Mouse (Mus musculus) CD4-positive, CD25-positive, alpha-beta regulatory T cell, adult 2 months (primary cell): ENCODE measurements around the gene Hipk2.
A peak's percentile ranks its signal among the peaks of the same experiment; 100 is the strongest.

Experiments used
- DNase-seq: peaks from one replicate; pipeline ENCODE4 v3.0.0-alpha.2; 2012; ENCODE audit warnings: low read depth, low spot score

Gene Hipk2

DNA sequence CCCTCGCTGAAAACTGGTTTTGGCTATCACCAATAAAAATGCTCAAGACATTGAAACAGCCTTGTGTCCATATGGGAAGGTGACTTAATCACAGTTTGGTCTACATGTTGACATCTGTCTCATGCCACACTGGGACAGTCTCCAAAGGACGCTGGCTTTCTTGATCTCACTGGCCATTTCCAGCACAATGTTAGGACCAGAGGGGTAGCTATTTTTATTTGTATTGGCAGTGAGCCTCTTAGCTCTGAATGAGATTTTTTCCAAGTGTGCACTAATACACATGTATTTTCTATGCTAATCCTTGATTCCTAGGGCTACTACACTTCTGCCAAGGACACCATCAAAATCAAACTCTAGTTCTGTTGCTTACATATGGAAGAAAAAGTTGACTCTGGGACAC is 120.8 kb downstream of the Hipk2 start:
- no peak for DNase-seq

DNA sequence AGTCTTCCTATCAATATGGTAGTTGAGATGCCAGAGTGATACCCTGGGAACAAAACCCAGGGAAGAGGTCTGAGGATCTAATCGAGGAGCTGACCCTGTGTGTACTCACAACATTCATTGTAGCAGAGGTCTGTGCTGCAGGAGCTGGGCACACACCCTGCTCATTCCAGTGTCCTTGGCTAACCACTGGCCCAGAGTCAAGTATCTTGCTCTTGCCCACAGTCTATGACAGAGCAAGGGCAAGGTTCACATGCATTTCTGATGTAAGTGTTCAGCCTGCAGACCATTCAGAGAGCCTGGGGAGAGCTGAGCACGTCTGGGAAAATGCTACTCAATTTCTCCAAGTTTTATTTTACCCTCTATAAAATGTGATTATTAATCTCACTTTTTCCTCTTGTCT is 122.2 kb downstream of the Hipk2 start:
- DNase-seq, result no peak

DNA sequence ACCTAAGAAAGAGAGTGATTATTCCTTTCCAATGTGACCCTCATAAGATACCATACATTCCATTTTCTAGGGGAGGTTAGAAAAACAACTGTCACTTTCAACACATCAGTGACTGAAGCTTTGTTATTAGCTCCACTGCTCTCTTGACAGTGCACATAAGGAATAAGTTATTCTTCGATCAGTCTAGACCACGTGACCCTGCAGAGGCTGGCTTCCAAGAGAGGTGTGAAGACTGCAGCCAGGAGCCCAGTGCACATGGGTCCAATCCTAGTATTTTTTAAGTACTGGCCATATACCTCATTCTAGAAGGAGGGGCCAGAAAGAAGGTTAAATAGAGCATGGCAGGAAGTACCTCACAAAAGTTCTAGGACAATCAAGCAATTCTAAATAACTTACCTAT is 122.9 kb downstream of the Hipk2 start:
- DNase-seq, result no peak

DNA sequence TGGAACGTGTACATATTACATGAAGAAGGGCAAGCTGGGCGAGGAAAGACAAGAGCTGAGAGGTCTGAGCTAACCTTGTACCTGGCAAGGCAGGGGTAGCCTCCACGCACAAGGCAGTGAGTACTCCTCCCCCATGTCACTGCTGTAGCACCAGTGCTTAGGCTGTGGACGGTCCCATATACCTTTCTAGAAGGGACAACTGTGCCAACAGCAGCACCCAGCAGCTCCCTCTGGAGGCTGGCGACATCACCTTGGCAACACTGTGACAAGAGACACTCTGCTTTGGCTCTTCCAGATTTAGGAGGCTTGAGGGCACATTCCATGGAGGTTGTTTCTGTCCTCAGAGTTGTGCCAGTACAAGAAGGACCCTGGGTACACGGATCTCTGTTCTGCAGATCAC is 123.5 kb downstream of the Hipk2 start:
- no peak for DNase-seq

DNA sequence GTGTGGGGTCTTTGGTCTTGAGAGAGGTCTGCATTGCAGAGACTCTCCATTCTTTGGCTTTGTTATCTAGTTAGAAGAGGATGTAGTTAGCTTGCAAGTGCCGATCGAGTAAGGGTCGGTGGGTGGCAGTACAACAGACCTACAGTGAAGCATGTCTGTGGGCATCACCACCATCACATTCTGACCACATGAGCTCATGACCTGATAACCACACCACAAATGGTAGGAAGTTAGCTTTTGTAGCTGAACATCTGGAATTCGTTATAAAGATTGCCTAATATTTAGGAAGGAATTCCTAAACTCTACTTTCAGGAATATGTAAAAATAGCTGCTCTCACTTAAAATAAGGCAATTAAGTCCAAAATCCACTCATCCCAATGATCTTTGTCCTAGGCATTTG is 127.9 kb downstream of the Hipk2 start:
- no peak for DNase-seq

DNA sequence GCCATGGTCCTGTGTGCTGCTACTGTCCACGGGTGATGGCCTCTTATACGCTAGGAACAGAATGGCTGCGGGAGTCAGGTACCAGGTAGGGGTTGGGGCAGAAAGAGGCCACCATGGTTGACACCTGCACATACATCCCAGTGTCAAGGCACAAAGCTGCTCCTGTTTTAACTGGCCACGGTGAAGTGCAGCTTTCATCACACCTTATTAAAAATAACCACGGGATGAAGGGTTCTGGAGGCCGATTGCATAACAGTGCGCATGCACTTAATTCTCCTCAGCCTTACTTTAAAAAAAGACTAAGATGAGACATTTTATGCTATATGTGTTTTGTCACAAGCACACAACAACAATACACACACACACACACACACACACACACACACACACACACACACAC is 132.6 kb downstream of the Hipk2 start:
- no peak for DNase-seq

DNA sequence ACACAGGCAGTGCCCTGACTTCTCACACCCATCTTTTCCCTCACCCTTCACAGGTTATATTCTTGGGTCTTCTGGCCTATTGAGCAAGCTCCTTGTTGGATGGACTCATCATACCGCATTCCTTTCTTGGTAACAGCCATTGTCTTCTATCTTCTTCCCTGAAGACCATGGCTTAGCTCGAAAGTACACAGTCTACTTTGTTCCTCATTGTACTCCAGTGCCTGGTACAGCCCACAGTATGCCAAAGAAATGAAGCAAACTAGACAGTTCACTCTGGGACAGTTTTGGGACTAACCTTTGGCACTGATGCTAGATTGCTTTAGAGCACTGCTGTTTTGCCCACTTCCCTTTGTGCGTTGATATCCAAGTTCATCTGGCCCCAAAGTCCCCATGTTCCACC is 133.5 kb downstream of the Hipk2 start:
- DNase-seq, result no peak

DNA sequence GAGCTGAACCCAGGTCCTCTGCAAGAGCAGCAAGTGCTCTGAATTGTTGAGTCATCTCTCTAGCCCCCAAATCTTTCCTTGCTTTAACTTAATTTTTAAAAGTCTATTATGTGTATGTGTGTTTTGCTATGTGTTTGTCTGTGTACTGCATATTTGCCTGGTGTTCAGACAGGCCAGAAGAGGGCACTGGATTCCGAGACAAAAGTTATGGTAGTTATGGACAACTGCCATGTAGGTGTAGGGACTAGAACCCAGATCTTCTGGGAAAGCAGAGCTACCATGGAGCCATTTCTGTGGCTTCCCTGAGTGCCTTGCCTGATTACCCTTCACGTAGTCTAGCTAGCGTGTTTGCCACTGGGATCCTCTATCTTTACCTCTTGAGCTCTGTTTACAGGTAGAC is 134.9 kb downstream of the Hipk2 start:
- DNase-seq, result no peak

DNA sequence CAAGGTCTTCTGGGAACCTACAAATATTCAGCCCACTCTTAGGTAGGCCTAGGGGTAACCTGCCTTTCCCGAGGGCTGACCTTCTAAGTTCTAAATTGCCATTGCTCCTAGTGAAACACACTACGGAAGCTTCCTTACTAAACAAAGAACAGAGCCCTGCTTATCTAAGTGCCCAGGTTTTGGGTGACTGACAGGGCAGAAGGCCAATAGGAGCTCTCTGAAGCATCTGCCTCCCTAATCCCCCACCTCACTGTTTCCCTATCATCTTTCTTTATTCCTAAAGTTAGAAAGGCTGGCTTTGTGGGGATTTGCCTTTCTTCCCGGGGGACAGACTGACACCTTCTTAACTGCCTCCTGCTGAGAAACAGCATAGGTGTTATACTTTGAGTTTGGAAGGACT is 136.7 kb downstream of the Hipk2 start:
- no peak for DNase-seq

DNA sequence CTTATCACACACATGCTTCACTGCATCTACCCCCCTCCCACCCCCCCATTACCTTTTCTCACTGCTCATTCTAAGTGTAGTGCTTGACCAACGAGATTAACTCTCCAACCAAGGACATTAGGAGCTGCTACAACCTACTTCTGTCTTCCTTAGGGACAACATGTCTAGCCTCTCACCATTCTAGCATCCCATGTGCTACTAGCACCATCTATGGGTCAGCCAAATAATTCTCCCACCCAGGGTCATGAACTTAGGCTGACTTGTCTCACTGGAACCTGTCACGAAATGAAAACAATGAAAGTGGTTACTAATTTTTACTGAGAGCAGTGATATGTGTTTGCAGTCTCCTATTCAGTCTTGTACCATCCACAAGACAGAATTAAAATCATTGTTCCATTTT is 138.2 kb downstream of the Hipk2 start:
- no peak for DNase-seq

DNA sequence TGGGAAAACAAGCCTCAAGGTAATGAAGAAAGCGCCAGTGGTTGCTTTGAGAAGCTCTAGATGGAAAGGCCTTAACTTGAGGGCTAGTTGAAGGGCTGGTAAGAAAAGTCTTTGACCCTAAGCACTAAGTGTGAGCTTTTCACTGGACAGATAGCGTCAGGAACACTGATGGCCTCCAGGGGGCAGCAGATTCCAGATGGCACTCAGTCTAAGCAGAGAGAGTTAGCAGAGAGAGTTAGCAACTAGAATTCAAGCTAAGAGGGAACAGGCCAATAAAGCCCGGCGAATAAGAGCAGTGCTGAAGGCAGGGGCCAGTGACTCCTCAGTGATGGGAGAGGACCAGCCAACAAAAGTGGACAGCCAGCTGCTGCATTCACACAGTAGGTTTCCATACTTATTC is 139.7 kb downstream of the Hipk2 start:
- peak; percentile 87 for DNase-seq

DNA sequence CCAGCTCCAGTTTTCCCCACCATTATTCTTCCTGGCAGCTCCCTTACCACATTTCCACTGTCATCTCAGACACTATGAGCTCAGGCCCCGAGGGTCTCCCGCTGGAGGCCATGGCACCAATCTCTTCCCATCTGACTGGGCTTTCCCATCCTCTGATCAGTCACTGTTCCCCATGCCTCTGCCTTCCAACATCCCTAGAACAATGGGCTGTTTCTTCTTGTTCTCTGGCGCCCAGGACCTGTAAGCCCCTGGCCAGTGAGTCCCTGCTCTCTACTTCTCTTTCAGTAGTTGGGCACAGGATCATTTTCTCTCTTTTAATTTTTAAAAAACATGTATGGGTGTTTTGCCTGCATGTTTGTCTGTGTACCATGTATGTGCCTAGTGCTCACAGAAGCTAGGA is 143.3 kb downstream of the Hipk2 start:
- DNase-seq, result no peak

DNA sequence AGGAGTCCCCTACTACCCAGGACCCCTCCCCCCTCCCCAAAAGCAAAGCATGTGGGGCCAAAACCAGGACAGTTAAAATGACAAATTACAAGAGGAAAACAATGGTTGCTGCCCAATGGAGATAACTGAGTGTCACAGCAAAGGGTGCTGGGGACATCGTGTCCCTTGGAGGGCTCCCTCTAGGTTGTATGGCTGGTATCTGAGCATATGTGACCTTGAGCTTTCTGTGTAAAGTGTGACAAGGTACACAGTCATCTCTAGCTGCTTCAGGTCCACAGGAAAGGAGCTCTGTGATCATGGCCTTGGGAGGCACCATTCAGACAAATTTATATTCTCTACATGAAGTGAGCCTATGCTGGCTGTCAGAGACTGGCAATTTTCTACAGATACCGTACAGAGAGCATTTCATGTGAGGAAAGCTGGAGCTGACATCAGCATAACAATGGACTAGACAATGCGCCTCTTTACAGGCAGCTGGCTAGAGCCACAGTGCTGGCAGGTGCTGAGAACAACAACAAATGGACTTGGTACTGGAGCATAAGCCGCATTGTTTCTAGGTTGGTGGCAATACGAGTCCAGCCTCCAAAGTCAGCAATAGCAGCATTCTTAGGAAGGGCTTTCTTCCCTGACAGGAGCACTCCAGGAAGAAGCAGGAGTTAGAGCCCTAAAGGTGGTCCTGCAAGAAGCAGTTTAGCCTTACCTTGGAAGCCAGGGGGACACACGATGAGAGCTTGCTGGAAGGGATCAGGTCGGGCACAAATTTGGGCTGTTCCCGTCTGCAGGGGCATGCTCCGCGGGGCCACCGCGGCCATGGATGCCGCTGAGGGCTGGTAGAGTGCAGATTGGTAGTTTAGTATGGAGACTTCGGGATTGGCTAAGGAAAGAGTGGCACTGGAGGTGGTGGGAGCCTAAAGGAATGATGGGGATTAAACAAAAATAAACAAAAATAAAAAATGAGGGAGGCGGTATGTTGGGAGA is 145.5 kb downstream of the Hipk2 start:
- no peak for DNase-seq

DNA sequence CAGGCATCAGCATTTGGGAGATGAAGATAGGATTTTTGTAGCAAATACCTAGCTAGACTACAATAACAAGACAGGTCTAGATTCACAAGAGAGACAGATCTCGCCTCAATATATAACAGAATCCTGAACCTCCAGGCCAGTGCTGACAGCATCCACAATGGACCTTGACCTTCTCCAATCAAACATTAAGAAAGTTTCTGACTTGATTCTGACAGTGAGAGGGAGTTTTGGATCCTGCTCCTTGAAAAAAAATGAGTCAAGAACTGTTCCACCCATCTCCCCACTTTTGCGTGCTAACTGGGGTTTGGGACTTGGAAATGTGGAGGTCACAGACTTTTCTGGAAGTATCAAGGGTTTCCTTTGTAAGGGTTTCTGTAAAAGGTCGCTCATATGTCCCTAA is 150.4 kb downstream of the Hipk2 start:
- DNase-seq, result no peak

DNA sequence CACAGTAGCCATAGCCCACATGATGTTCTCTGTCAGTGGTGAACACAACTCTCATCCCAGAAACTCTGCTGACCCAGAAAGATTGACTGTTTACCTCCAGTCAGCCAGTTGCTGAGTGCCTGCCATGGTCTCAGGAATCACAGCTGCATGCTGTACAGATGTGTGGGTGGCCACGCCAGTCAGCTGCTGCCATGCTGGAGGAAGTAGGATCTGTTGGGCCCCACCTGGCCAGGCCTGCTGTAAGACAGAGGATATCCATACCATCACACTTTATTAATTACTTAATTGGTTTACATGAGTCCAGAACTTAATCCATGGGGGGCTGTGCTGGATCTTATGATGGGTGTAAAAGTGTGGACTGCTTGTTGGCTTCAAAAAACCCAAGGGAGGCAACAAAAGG is 154.6 kb downstream of the Hipk2 start:
- DNase-seq, result no peak

DNA sequence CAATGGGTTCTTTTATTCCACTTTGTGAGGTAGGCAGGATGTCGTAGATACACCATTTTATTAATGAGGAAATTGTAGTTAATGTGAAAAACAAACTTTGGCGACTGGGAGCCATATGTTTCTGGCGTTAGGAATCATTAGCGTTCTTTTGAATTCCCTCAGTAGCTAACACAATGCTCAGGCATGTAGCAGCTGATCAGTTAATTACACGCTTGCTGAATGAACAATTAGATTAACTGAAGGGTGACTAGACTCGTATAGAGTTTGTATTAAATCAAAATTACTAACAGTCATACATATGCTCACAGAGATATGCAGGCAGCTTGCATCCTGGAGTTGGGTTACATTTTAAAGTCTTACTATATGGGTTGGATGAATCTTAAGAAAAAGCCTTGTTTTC is 156.7 kb downstream of the Hipk2 start:
- DNase-seq, result no peak

DNA sequence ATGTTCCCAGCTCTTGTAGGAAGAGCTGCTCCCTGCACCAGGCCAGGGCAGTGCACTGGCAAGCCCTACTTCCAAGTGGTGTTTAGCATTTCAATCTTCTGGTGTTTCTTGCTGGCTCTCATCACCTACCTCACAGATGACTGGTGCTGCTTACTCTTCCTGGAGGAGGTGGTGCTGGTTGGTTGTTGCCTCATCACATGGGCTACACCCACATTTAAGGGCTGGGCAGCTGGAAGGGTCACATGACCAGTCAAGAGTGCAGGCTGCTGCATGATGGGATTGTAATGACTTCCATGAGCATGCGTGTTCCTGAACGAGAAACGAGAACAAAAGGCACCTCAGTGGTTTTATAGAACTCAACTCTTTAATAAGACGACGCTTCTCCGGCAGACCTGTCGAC is 157.3 kb downstream of the Hipk2 start:
- DNase-seq, result no peak

DNA sequence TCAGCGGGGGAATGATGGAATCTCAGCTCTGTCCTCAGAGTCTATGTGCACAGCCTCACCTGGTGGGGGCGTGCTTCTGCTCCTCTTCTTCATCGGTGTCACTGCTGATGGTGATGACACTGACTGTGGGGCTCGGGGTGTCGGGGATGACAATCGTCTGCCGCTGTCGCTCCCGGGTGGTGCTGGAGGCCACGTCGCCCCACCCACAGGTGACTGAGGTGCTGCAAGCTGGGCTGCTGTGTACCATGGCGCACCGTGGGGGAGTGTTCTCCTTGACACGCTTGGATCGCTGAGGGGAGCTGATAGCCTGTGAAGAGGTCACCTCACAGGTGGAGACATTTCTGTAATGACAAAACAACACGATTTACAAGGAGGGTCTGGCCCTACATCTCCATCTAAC is 160.1 kb downstream of the Hipk2 start:
- DNase-seq, result no peak

DNA sequence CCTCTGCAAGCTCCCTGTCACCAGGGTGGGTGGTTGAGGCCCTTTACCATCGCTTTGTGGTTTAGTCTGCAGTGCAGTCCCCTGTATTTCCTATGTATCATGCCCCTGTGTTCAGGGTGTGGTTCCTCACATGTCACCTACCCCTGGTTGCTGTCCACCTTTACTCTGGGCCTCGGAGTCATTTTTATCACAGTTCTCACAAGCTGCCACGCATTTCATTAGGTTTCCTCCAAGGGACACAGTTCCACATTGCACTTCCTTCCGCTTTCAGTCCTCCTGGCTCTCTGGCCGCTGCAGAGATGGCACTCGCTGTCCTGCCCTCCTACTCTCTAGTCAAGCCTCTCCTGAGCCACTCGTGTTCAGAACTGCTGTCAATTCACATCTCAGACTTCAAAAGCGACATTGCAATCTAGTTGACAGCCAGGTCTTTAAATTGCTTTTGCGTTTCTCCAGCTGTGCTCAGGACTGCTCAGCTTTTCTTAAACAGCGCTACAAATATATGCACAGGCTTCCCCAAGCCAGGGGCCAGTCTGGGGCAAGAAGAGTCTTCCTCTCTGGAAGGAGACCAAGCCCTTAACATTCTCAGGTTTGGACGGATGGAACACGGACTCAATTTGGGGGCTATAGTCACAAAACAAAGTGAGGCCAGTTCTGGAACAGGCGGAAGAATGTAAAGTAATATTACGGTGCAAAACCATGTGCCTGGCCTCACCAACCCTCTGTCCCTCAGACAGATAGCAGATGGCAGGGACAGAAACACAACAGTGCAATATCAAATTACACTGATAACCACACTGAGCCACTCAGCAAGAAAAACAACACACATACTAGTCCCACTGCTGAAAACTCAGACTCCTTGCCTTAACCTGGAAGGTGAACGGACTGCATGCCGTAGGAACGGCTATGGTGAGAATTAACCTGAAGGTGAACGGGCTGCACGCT is 161.7 kb downstream of the Hipk2 start:
- no peak for DNase-seq

DNA sequence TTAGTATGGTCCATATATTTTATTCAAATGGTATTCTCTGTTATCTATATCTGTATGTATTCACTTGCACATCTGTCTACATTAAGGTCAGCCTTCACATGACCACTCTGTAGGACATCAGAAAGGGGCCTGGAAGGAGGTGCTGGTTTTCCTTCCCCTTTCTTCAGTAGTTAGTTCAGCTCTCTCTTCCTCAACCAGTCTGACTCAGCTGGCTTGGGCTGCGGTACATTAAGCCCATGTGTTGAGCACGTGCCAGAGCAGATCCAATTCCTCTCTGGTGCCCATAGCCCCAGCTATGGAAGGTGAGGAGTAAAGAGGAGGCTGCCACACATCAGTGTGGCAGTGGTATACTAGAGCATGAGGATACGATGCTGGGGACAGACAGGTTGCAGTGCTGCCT is 165.5 kb downstream of the Hipk2 start:
- no peak for DNase-seq

DNA sequence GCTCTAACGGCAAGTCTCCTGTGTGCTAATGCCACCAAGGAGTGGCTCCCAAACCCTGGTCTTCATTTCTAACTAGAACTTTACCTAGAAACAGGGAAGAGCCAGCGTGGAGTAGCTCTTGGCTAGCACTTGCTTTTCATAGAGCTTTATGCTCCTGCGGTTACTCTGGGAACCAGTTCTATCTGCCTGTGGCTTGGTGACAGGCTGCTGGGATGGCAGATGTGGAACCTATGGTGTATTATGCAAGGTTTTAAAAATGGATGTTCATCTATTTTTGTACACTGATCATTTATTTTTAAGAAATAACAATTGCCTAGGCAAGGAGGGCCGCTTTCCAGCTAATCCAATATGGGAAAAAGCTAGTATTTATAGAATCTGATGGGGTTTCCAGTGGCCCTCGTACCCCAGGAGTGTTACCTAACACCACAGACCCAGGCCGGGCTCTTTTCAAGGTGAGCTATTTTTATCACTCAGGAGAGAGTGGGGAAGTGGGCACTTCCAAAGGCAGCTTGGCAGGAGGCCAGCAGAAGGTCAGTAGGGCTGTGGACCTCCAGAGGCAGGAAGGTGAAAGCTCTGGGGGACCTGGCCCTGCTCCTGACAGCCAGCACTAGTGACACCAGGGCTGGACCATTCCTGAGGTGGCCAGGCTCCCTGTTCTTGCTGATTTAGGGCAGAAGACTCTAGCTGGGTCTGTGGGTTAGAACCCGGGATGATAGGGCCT is 171.5 kb downstream of the Hipk2 start:
- DNase-seq, result no peak

DNA sequence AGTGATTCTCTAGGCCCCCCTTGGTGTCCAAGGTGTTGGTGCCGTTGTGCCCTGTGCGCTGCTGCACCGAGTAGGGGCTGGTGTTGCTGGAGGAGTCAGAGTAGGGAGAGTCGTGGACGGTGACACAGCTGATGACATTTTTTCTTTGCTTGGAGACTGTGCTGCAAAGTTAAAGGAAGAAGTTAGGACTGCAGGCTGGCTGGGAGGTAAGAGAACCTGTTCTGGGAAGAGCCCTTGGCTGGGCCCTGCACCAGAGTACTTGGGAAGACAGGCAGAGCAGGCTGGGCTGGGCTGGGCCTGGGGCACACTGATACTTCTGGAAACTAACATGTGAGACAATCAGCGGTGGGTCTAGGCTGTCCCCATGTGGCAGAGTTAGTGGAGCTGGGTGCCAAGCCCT is 172.4 kb downstream of the Hipk2 start:
- DNase-seq, result no peak
